Mouse (Mus musculus) effector memory CD4-positive, alpha-beta T cell, adult 7 months (primary cell): ENCODE data around the gene Adam29. TPM values are rescaled to one million over a fixed set of nuclear protein-coding genes. Genes with fewer than 3 reads are reported as not detected.

ENCODE experiments used
- polyA plus RNA-seq: library from polyadenylated mRNA; unstranded; fragments of 100-300 nt; shearing (Covaris generic); gene quantifications from one replicate; pipeline ENCODE4 v1.2.1, GENCODE M21; 2017

Gene Adam29
- 0.41 TPM for polyA plus RNA-seq

DNA sequence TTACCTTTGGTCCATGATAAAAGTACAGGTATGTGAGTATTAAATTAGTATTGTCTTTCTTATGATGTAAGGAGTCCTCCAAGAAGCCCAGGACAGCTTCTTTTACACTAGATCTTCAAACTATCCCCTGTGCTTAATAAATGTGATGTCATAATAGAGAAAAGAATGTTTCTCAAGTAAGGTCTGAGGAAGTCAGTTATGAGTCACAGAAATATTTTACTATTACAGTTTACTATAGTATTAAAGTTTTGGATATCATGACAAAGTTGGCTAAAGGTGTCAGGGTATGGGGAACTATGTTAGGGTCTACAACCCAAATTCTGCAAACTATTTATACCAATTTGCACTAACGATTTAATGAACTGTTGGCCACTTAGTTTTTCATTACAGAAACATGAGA lies at the start of gene Adam29:
Adam29 (minus strand) TSS at position 101 of the 400 bp plus-strand sequence.

GRCm38 (mm10) chr8:55939870-55940525 lies 33.2 kb upstream of the Adam29 start, which contains the start of gene Glra3:
Gene Glra3 (plus strand): TSS chr8:55940460.

Other genes with a start within 250 kb of the Adam29 start
- gene Glra3, start 33.5 kb upstream of the Adam29 start, polyA plus RNA-seq: 0.21 TPM